Mouse (Mus musculus): Measurements from ENCODE around the gene Zdhhc19. TPM values are rescaled to one million over a fixed set of nuclear protein-coding genes. Genes with fewer than 3 reads are reported as not detected.

The Zdhhc19 gene
- polyA plus RNA-seq, 1 experiment: 0.42 TPM

GRCm38 (mm10) chr16:32538761-32539255 is 42.7 kb downstream of the Zdhhc19 start:
- no peaks in the 10 kb centered on the region for H3K27me3 ChIP-seq (ENCODE audit: control insufficient read depth, insufficient read depth, low read length)
- H3K27ac ChIP-seq (ENCODE audit: insufficient read depth, low read depth, low read length): no peak overlapping the region
- WGBS: 65% methylated on average over 3 of the region's 3 CpGs
- H3K4me3 ChIP-seq (ENCODE audit: low read depth, low read length): no peak overlapping the region
- H3K4me1 ChIP-seq (ENCODE audit: control insufficient read depth, insufficient read depth, insufficient read length, low read length): 0 out of 2 replicates have a peak, but pooled peaks cover 2% of the 10 kb centered on the region
- no peaks in the 10 kb centered on the region for H3K36me3 ChIP-seq (ENCODE audit: control insufficient read depth, insufficient read depth, low read length)
- no peak for TF ChIP-seq CTCF (IDR thresholded peaks at IDR 0.05; ENCODE audit: extremely low read depth, insufficient read length, insufficient replicate concordance, low read depth, low read length)
- TF ChIP-seq POLR2A (IDR thresholded peaks at IDR 0.05; ENCODE audit: low read depth, low read length): no peak

- H3K4me1 ChIP-seq (ENCODE audit: control insufficient read depth, insufficient read depth, insufficient read length, low read length): 0 out of 2 replicates have a peak, but pooled peaks cover 2% of the 10 kb centered on the region
- H3K27me3 ChIP-seq (ENCODE audit: control insufficient read depth, insufficient read depth, low read length): no peaks in the 10 kb centered on the region
- 78% methylated on average over 6 of the region's 6 CpGs for WGBS
- H3K27ac ChIP-seq (ENCODE audit: insufficient read depth, low read depth, low read length): no peak overlapping the region
- no peak overlapping the region for H3K4me3 ChIP-seq (ENCODE audit: low read depth, low read length)
- H3K36me3 ChIP-seq (ENCODE audit: control insufficient read depth, insufficient read depth, low read length): no peaks in the 10 kb centered on the region
- TF ChIP-seq CTCF (IDR thresholded peaks at IDR 0.05; ENCODE audit: extremely low read depth, insufficient read length, insufficient replicate concordance, low read depth, low read length) (no peak), POLR2A (IDR thresholded peaks at IDR 0.05; ENCODE audit: low read depth, low read length) (no peak)
Measured at GRCm38 (mm10) chr16:32541338-32542179, 45.5 kb downstream of the Zdhhc19 start.

GRCm38 (mm10) chr16:32543422-32543821 is 47.4 kb downstream of the Zdhhc19 start:
- Histone ChIP-seq H3K4me3 (ENCODE audit: low read depth, low read length) (no peak overlapping the region), H3K4me1 (ENCODE audit: control insufficient read depth, insufficient read depth, insufficient read length, low read length) (0 out of 2 replicates have a peak, but pooled peaks cover 2% of the 10 kb centered on the region), H3K36me3 (ENCODE audit: control insufficient read depth, insufficient read depth, low read length) (no peaks in the 10 kb centered on the region), H3K27me3 (ENCODE audit: control insufficient read depth, insufficient read depth, low read length) (no peaks in the 10 kb centered on the region), H3K27ac (ENCODE audit: insufficient read depth, low read depth, low read length) (no peak overlapping the region)
- TF ChIP-seq CTCF (IDR thresholded peaks at IDR 0.05; ENCODE audit: extremely low read depth, insufficient read length, insufficient replicate concordance, low read depth, low read length) (no peak), POLR2A (IDR thresholded peaks at IDR 0.05; ENCODE audit: low read depth, low read length) (no peak)
- WGBS: 83% methylated on average over 3 of the region's 3 CpGs

GRCm38 (mm10) chr16:32547156-32548068 is 51.3 kb downstream of the Zdhhc19 start:
- H3K27me3 ChIP-seq (ENCODE audit: control insufficient read depth, insufficient read depth, low read length): no peaks in the 10 kb centered on the region
- 66% methylated on average over 10 of the region's 10 CpGs for WGBS
- H3K36me3 ChIP-seq (ENCODE audit: control insufficient read depth, insufficient read depth, low read length): no peaks in the 10 kb centered on the region
- no peak overlapping the region for H3K4me3 ChIP-seq (ENCODE audit: low read depth, low read length)
- H3K27ac ChIP-seq (ENCODE audit: insufficient read depth, low read depth, low read length): no peak overlapping the region
- peaks cover 6% of the 10 kb centered on the region; the same call in 1 of the 2 replicates for H3K4me1 ChIP-seq (ENCODE audit: control insufficient read depth, insufficient read depth, insufficient read length, low read length)
- TF ChIP-seq CTCF (IDR thresholded peaks at IDR 0.05; ENCODE audit: extremely low read depth, insufficient read length, insufficient replicate concordance, low read depth, low read length) (no peak), POLR2A (IDR thresholded peaks at IDR 0.05; ENCODE audit: low read depth, low read length) (no peak)

GRCm38 (mm10) chr16:32550084-32550483 is 54.0 kb downstream of the Zdhhc19 start:
- Histone ChIP-seq H3K36me3 (ENCODE audit: control insufficient read depth, insufficient read depth, low read length) (no peaks in the 10 kb centered on the region), H3K27ac (ENCODE audit: insufficient read depth, low read depth, low read length) (no peak overlapping the region), H3K27me3 (ENCODE audit: control insufficient read depth, insufficient read depth, low read length) (no peaks in the 10 kb centered on the region), H3K4me1 (ENCODE audit: control insufficient read depth, insufficient read depth, insufficient read length, low read length) (peaks cover 6% of the 10 kb centered on the region; the same call in 1 of the 2 replicates), H3K4me3 (ENCODE audit: low read depth, low read length) (no peak overlapping the region)
- TF ChIP-seq CTCF (IDR thresholded peaks at IDR 0.05; ENCODE audit: extremely low read depth, insufficient read length, insufficient replicate concordance, low read depth, low read length) (no peak), POLR2A (IDR thresholded peaks at IDR 0.05; ENCODE audit: low read depth, low read length) (no peak)
- WGBS: 88% methylated on average over 4 of the region's 4 CpGs

GRCm38 (mm10) chr16:32550487-32550886 is 54.4 kb downstream of the Zdhhc19 start:
- TF ChIP-seq CTCF (IDR thresholded peaks at IDR 0.05; ENCODE audit: extremely low read depth, insufficient read length, insufficient replicate concordance, low read depth, low read length): no peak
- no peak for TF ChIP-seq POLR2A (IDR thresholded peaks at IDR 0.05; ENCODE audit: low read depth, low read length)
- H3K36me3 ChIP-seq (ENCODE audit: control insufficient read depth, insufficient read depth, low read length): no peaks in the 10 kb centered on the region
- no peak overlapping the region for H3K4me3 ChIP-seq (ENCODE audit: low read depth, low read length)
- peaks cover 6% of the 10 kb centered on the region; the same call in 1 of the 2 replicates for H3K4me1 ChIP-seq (ENCODE audit: control insufficient read depth, insufficient read depth, insufficient read length, low read length)
- H3K27me3 ChIP-seq (ENCODE audit: control insufficient read depth, insufficient read depth, low read length): no peaks in the 10 kb centered on the region
- WGBS: 82% methylated on average over 5 of the region's 5 CpGs
- H3K27ac ChIP-seq (ENCODE audit: insufficient read depth, low read depth, low read length): no peak overlapping the region

All from small intestine, adult 2 months (tissue).